Mouse (Mus musculus): ENCODE data around the gene Tmem217. TPM values are rescaled to one million over a fixed set of nuclear protein-coding genes. Genes with fewer than 3 reads are reported as not detected.

Tmem217 gene
- polyA plus RNA-seq, 1 experiment from 2014 or later, result 2.4 TPM

Small RNA genes within 50 kb of the gene (microRNA-seq; reads per million reads assigned to microRNA genes)
- not detected for gene Mir7667

Other genes with a start within 250 kb of the Tmem217 start
- gene Pi16, start 234.7 kb downstream of the Tmem217 start, polyA plus RNA-seq (2016; fragmentation: Nextera tagmentation; extraction: Ambion mirVana), result 0.97 and 1.2 TPM in 2 replicates
- 438 and 466 TPM in 2 replicates for gene Mtch1, start 204.5 kb downstream of the Tmem217 start, polyA plus RNA-seq (2016; fragmentation: Nextera tagmentation; extraction: Ambion mirVana)
- gene Fgd2, start 191.5 kb downstream of the Tmem217 start, polyA plus RNA-seq (2016; fragmentation: Nextera tagmentation; extraction: Ambion mirVana), result 4.3 and 7.0 TPM in 2 replicates
- 17.8 and 19.2 TPM in 2 replicates for gene Pim1, start 61.6 kb downstream of the Tmem217 start, polyA plus RNA-seq (2016; fragmentation: Nextera tagmentation; extraction: Ambion mirVana)
- gene Gm17657, start 2.7 kb downstream of the Tmem217 start, polyA plus RNA-seq (2016; fragmentation: Nextera tagmentation; extraction: Ambion mirVana), result not detected in 2 replicates
- 24.6 and 26.4 TPM in 2 replicates for gene Tbc1d22b, start 2.6 kb downstream of the Tmem217 start, polyA plus RNA-seq (2016; fragmentation: Nextera tagmentation; extraction: Ambion mirVana)
- 100 and 105 TPM in 2 replicates for gene Rnf8, start 62.4 kb upstream of the Tmem217 start, polyA plus RNA-seq (2016; fragmentation: Nextera tagmentation; extraction: Ambion mirVana)
- gene Gm28043, start 62.5 kb upstream of the Tmem217 start, polyA plus RNA-seq (2016; fragmentation: Nextera tagmentation; extraction: Ambion mirVana), result 3.7 and 4.1 TPM in 2 replicates
- 141 and 170 TPM in 2 replicates for gene Cmtr1, start 108.2 kb upstream of the Tmem217 start, polyA plus RNA-seq (2016; fragmentation: Nextera tagmentation; extraction: Ambion mirVana)
- 14.0 and 15.3 TPM in 2 replicates for gene Ccdc167, start 164.7 kb upstream of the Tmem217 start, polyA plus RNA-seq (2016; fragmentation: Nextera tagmentation; extraction: Ambion mirVana)

All from hindbrain, embryonic 12.5 days (tissue).